8 mouse cellular contexts compared by ENCODE assay signal in genomic region chr7:109781087-109781469, GRCm38 (mm10). TPM values are rescaled to one million over a fixed set of nuclear protein-coding genes. Genes with fewer than 3 reads are reported as not detected.
A peak's percentile ranks its signal among the peaks of the same experiment; 100 is the strongest.
DNase-seq lines count a peak whose midpoint lies in the region; ATAC-seq lines count a peak whose summit lies in the region.

No protein-coding gene starts in this region.

- peak overlapping the region; percentile 97 for H3K4me2 ChIP-seq in heart, embryonic 15.5 days
- H3K4me2 ChIP-seq in forebrain, embryonic 13.5 days: peak overlapping the region; percentile 97
- H3K4me2 ChIP-seq in liver, embryonic 11.5 days: peak overlapping the region; percentile 97

- H3K4me3 ChIP-seq in heart, embryonic 15.5 days: peak overlapping the region; percentile 55
- H3K4me3 ChIP-seq in forebrain, embryonic 13.5 days: peak overlapping the region; percentile 54
- peak overlapping the region; percentile 56 for H3K4me3 ChIP-seq in liver, embryonic 11.5 days (ENCODE audit: low read depth, low read length)

- no peaks in the 10 kb centered on the region for H3K36me3 ChIP-seq in heart, embryonic 15.5 days
- H3K36me3 ChIP-seq in forebrain, embryonic 13.5 days (ENCODE audit: poor library complexity, severe bottlenecking): no peaks in the 10 kb centered on the region
- no peaks in the 10 kb centered on the region for H3K36me3 ChIP-seq in liver, embryonic 11.5 days (ENCODE audit: control insufficient read depth, insufficient read depth, low read length)

- no peak for DNase-seq in heart, adult 9 months (ENCODE audit: low spot score in 2 of 2)
- peak; percentile 44 for DNase-seq in R1 (ENCODE audit: low read depth, low spot score)
- no peak for DNase-seq in liver, embryonic 11.5 days (ENCODE audit: low spot score)
- DNase-seq in spleen, postnatal 10 days (ENCODE audit: low spot score in 2 of 2): peak; percentile 51 to 57
- DNase-seq in cerebellum, postnatal 14 days: no peak
- DNase-seq in cerebellum, postnatal 36 days: no peak

- H3K9me3 ChIP-seq in heart, embryonic 15.5 days (replicated peaks): no peaks in the 10 kb centered on the region
- H3K9me3 ChIP-seq in forebrain, embryonic 13.5 days (replicated peaks): no peaks in the 10 kb centered on the region
- no peaks in the 10 kb centered on the region for H3K9me3 ChIP-seq in liver, embryonic 11.5 days (ENCODE audit: control insufficient read depth, low read length)

- under 1% methylated on average over 24 of the region's 24 CpGs for WGBS in heart, embryonic 15.5 days
- WGBS in forebrain, embryonic 13.5 days: 2% methylated on average over 24 of the region's 24 CpGs
- WGBS in liver, embryonic 11.5 days: 2% methylated on average over 24 of the region's 24 CpGs

- H3K9ac ChIP-seq in heart, embryonic 15.5 days: peak overlapping the region; percentile 47
- peak overlapping the region; percentile 61 for H3K9ac ChIP-seq in forebrain, embryonic 13.5 days
- H3K9ac ChIP-seq in liver, embryonic 11.5 days (ENCODE audit: low read depth, low read length): peak overlapping the region; percentile 26; the same call in 1 of the 2 replicates

- peaks cover 57% of the 10 kb centered on the region for H3K27me3 ChIP-seq in heart, embryonic 15.5 days
- peaks cover 57% of the 10 kb centered on the region for H3K27me3 ChIP-seq in forebrain, embryonic 13.5 days
- H3K27me3 ChIP-seq in liver, embryonic 11.5 days (replicated peaks; ENCODE audit: control insufficient read depth, insufficient read depth, low read length): peaks cover 46% of the 10 kb centered on the region

- H3K27ac ChIP-seq in heart, embryonic 15.5 days: no peak overlapping the region
- no peak overlapping the region for H3K27ac ChIP-seq in forebrain, embryonic 13.5 days
- no peak overlapping the region for H3K27ac ChIP-seq in liver, embryonic 11.5 days (ENCODE audit: low read depth, low read length)

- peaks cover 21% of the 10 kb centered on the region for H3K4me1 ChIP-seq in heart, embryonic 15.5 days (replicated peaks)
- H3K4me1 ChIP-seq in forebrain, embryonic 13.5 days: peaks cover 12% of the 10 kb centered on the region
- peaks cover 7% of the 10 kb centered on the region for H3K4me1 ChIP-seq in liver, embryonic 11.5 days (replicated peaks; ENCODE audit: control insufficient read depth, insufficient read depth, low read length)

- ATAC-seq in heart, embryonic 15.5 days (replicated peaks; ENCODE audit: insufficient number of reproducible peaks, insufficient read depth, low FRiP score, low read depth): peak; percentile 58
- peak; percentile 63; the same call in 1 of the 2 replicates for ATAC-seq in forebrain, embryonic 13.5 days
- peak; percentile 75 for ATAC-seq in liver, embryonic 11.5 days (replicated peaks; ENCODE audit: low FRiP score)

RNA-seq across cellular contexts. Expression of gene Nrip3, which starts 0.7 kb away (rescaled TPM):
- 0.26 and 0.82 TPM in 2 replicates for polyA plus RNA-seq in heart, embryonic 15.5 days (2015; fragmentation: Nextera tagmentation; extraction: Ambion mirVana)
- 2.7 TPM in 2 replicates for polyA plus RNA-seq in forebrain, embryonic 13.5 days (2015; fragmentation: Nextera tagmentation; extraction: Ambion mirVana)
- polyA plus RNA-seq in liver, embryonic 11.5 days (2014; fragmentation: Nextera tagmentation; extraction: Ambion mirVana): 0.30 and 0.52 TPM in 2 replicates

RNA-seq across cellular contexts. Expression of gene Tmem9b, which starts 28.4 kb away (rescaled TPM):
- polyA plus RNA-seq in heart, embryonic 15.5 days (2015; fragmentation: Nextera tagmentation; extraction: Ambion mirVana): 56.4 and 57.1 TPM in 2 replicates
- polyA plus RNA-seq in forebrain, embryonic 13.5 days (2015; fragmentation: Nextera tagmentation; extraction: Ambion mirVana): 62.8 and 67.0 TPM in 2 replicates
- polyA plus RNA-seq in liver, embryonic 11.5 days (2014; fragmentation: Nextera tagmentation; extraction: Ambion mirVana): 51.0 and 57.2 TPM in 2 replicates

RNA-seq across cellular contexts. Expression of gene Ascl3, which starts 49.6 kb away (rescaled TPM):
- polyA plus RNA-seq in heart, embryonic 15.5 days (2015; fragmentation: Nextera tagmentation; extraction: Ambion mirVana): 0.36 TPM in 1 of 2 replicates, not detected in the other
- polyA plus RNA-seq in forebrain, embryonic 13.5 days (2015; fragmentation: Nextera tagmentation; extraction: Ambion mirVana): not detected in 2 replicates
- not detected in 2 replicates for polyA plus RNA-seq in liver, embryonic 11.5 days (2014; fragmentation: Nextera tagmentation; extraction: Ambion mirVana)

RNA-seq across cellular contexts. Expression of gene BC051019, which starts 57.4 kb away (rescaled TPM):
- polyA plus RNA-seq in heart, embryonic 15.5 days (2015; fragmentation: Nextera tagmentation; extraction: Ambion mirVana): 0.24 TPM in 2 replicates
- polyA plus RNA-seq in forebrain, embryonic 13.5 days (2015; fragmentation: Nextera tagmentation; extraction: Ambion mirVana): 0.31 and 0.37 TPM in 2 replicates
- 0.10 and 0.47 TPM in 2 replicates for polyA plus RNA-seq in liver, embryonic 11.5 days (2014; fragmentation: Nextera tagmentation; extraction: Ambion mirVana)

Comparison
In these comparisons a context has a peak if more than half of its experiments do, and no peak if none do; other contexts are left out.
1. DNase-seq: peak in R1 (single experiment) and spleen, postnatal 10 days (2 of 2); none in heart, adult 9 months (0 of 2), liver, embryonic 11.5 days (single experiment), cerebellum, postnatal 14 days (0 of 2) and cerebellum, postnatal 36 days (0 of 2).
2. Peak in every context shown above with its lines, with median percentiles within 50 percentile points of each other: ATAC-seq, H3K4me2 ChIP-seq, H3K4me3 ChIP-seq and H3K9ac ChIP-seq.